In the genomic region with DNA sequence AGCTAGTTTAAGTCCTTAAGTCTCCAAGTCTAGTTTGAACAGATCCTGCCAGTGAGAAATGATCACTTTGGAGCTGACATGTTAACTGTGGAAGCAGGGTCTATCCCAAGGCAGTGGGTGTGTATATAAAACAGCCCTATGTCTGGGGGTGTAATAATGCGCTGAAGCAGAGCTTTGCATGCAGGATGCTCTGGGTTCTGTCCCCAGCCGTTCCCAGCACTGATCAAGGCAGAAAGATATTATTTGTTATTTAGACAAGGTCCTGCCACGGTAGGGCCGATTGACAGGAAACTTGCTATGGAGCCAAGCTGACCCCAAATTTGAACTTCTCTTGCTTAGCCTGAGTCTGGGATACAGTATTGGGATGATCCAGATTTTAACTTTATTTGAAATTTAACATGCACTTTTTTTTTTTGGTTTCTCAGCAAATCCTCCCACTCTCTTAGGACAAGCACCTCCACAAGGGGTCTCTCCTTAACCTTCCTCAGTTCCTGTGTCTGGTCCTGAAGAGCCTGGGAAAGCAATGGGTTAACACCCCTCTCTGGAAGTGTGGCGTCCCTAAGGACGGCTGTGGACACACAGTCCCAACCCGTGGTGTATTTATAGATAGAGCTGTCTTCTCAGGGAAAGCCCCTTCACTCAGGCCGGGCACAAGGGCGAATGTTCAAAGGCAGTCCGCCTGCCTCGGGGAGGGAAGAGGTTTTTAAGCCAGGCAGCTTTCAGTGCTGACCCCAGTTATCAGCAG, we compare ENCODE assay signal across 9 mouse cellular contexts. TPM values are rescaled to one million over a fixed set of nuclear protein-coding genes. Genes with fewer than 3 reads are reported as not detected.
DNase-seq lines count a peak whose midpoint lies in the region; ATAC-seq and TF ChIP-seq lines count a peak whose summit lies in the region.
"Had no signal": no experiment of that assay in that cellular context is flagged by ENCODE, and none has a peak within 500 bp of the region (broad histone marks: within the 10 kb centered on the region; RNA-seq: fewer than 3 reads in every experiment).

No protein-coding gene starts in this region.

- 33% methylated on average over 11 of the region's 11 CpGs for WGBS in hindbrain, embryonic 10.5 days
- WGBS in hindbrain, postnatal 0 days = 40% methylated on average over 11 of the region's 11 CpGs
- WGBS in heart, embryonic 15.5 days = 13% methylated on average over 11 of the region's 11 CpGs
- WGBS in forebrain, postnatal 0 days = 44% methylated on average over 11 of the region's 11 CpGs

- H3K27me3 ChIP-seq in hindbrain, embryonic 10.5 days (ENCODE audit: insufficient read depth, poor library complexity, severe bottlenecking) = peaks cover 42% of the 10 kb centered on the region
- H3K27me3 ChIP-seq in hindbrain, postnatal 0 days (ENCODE audit: insufficient read depth, low read length) = no peaks in the 10 kb centered on the region
- H3K27me3 ChIP-seq in heart, embryonic 15.5 days = no peaks in the 10 kb centered on the region
- no peaks in the 10 kb centered on the region for H3K27me3 ChIP-seq in forebrain, postnatal 0 days (ENCODE audit: insufficient read depth, low read length)

- H3K4me2 ChIP-seq in hindbrain, postnatal 0 days (ENCODE audit: low read depth, low read length) = no peak overlapping the region
- H3K4me2 ChIP-seq in heart, embryonic 15.5 days = peak overlapping the region; percentile 36
- H3K4me2 ChIP-seq in forebrain, postnatal 0 days (ENCODE audit: low read depth) = no peak overlapping the region

- no peak for TF ChIP-seq CTCF in hindbrain, postnatal 0 days (IDR thresholded peaks at IDR 0.05; ENCODE audit: low read depth)
- TF ChIP-seq CTCF in forebrain, postnatal 0 days (IDR thresholded peaks at IDR 0.05; ENCODE audit: low read depth) = no peak

- no peak overlapping the region for H3K4me3 ChIP-seq in hindbrain, embryonic 10.5 days
- no peak overlapping the region for H3K4me3 ChIP-seq in hindbrain, postnatal 0 days (ENCODE audit: low read length)
- H3K4me3 ChIP-seq in heart, embryonic 15.5 days = no peak overlapping the region
- no peak overlapping the region for H3K4me3 ChIP-seq in forebrain, postnatal 0 days (ENCODE audit: low read depth, low read length)

- DNase-seq in hindbrain, embryonic 10.5 days (ENCODE audit: low spot score) = no peak
- DNase-seq in hindbrain, postnatal 0 days (ENCODE audit: low spot score) = no peak
- peak; percentile 16 for DNase-seq in urinary bladder, adult 2 months (ENCODE audit: low spot score)
- no peak for DNase-seq in urinary bladder, postnatal 36 days (ENCODE audit: low spot score in 2 of 2)
- no peak for DNase-seq in frontal cortex, postnatal 14 days (ENCODE audit: low spot score in 2 of 2)
- DNase-seq in spleen, adult 18-20 months = no peak
- DNase-seq in forebrain, postnatal 0 days = no peak

- no peak overlapping the region for H3K9ac ChIP-seq in hindbrain, postnatal 0 days (replicated peaks; ENCODE audit: low read length)
- H3K9ac ChIP-seq in heart, embryonic 15.5 days = no peak overlapping the region
- H3K9ac ChIP-seq in forebrain, postnatal 0 days = no peak overlapping the region

- peaks cover 5% of the 10 kb centered on the region; the same call in 1 of the 2 replicates for H3K36me3 ChIP-seq in hindbrain, embryonic 10.5 days
- H3K36me3 ChIP-seq in hindbrain, postnatal 0 days (ENCODE audit: insufficient read depth, low read length) = no peaks in the 10 kb centered on the region
- H3K36me3 ChIP-seq in heart, embryonic 15.5 days = no peaks in the 10 kb centered on the region
- H3K36me3 ChIP-seq in forebrain, postnatal 0 days (ENCODE audit: insufficient read depth) = no peaks in the 10 kb centered on the region

- 0 out of 2 replicates have a peak, but pooled peaks cover 2% of the 10 kb centered on the region for H3K9me3 ChIP-seq in hindbrain, embryonic 10.5 days
- no peaks in the 10 kb centered on the region for H3K9me3 ChIP-seq in hindbrain, postnatal 0 days (ENCODE audit: low read length)
- no peaks in the 10 kb centered on the region for H3K9me3 ChIP-seq in heart, embryonic 15.5 days (replicated peaks)
- H3K9me3 ChIP-seq in forebrain, postnatal 0 days (ENCODE audit: low read length) = no peaks in the 10 kb centered on the region
- H3K9me3 ChIP-seq: G1E had no signal

- no peak for ATAC-seq in hindbrain, postnatal 0 days
- no peak; the same call in 1 of the 2 replicates for ATAC-seq in heart, embryonic 15.5 days (replicated peaks; ENCODE audit: insufficient number of reproducible peaks, insufficient read depth, low FRiP score, low read depth)
- ATAC-seq in forebrain, postnatal 0 days = no peak

- peaks cover 66% of the 10 kb centered on the region for H3K4me1 ChIP-seq in hindbrain, embryonic 10.5 days (replicated peaks)
- peaks cover 11% of the 10 kb centered on the region; the same call in 1 of the 2 replicates for H3K4me1 ChIP-seq in hindbrain, postnatal 0 days (ENCODE audit: insufficient read depth, low read length)
- H3K4me1 ChIP-seq in heart, embryonic 15.5 days (replicated peaks) = peaks cover 81% of the 10 kb centered on the region
- H3K4me1 ChIP-seq in forebrain, postnatal 0 days (ENCODE audit: insufficient read depth) = peaks cover 10% of the 10 kb centered on the region; the same call in 1 of the 2 replicates

- H3K27ac ChIP-seq in hindbrain, embryonic 10.5 days = 0 out of 2 replicates have a peak overlapping the region, but pooled peaks have one; percentile 6
- no peak overlapping the region for H3K27ac ChIP-seq in hindbrain, postnatal 0 days
- H3K27ac ChIP-seq in heart, embryonic 15.5 days = peak overlapping the region; percentile 91
- H3K27ac ChIP-seq in forebrain, postnatal 0 days (ENCODE audit: low read depth, low read length) = no peak overlapping the region

RNA-seq across cellular contexts. Expression of gene Adamtsl4, which starts 1.6 kb away (rescaled TPM):
- polyA plus RNA-seq in hindbrain, embryonic 10.5 days (2016; fragmentation: Nextera tagmentation; extraction: Ambion mirVana) = 0.73 and 0.86 TPM in 2 replicates
- 1.0 and 1.6 TPM in 2 replicates for total RNA-seq in hindbrain, postnatal 0 days (2014; rRNA removed)
- 1.4 and 2.1 TPM in 2 replicates for polyA plus RNA-seq in hindbrain, postnatal 0 days (2015; fragmentation: Nextera tagmentation; extraction: Ambion mirVana)
- 52.4 and 58.8 TPM in 2 replicates for polyA plus RNA-seq in urinary bladder, adult 2 months (2012; rRNA removed)
- 6.9 and 10.6 TPM in 2 replicates for polyA plus RNA-seq in heart, embryonic 15.5 days (2015; fragmentation: Nextera tagmentation; extraction: Ambion mirVana)
- total RNA-seq in forebrain, postnatal 0 days (2014; rRNA removed) = 0.81 and 1.8 TPM in 2 replicates
- 0.67 and 2.0 TPM in 2 replicates for polyA plus RNA-seq in forebrain, postnatal 0 days (2015; fragmentation: Nextera tagmentation; extraction: Ambion mirVana)
- polyA plus RNA-seq: G1E had no signal

RNA-seq across cellular contexts. Expression of gene Mcl1, which starts 30.8 kb away (rescaled TPM):
- polyA plus RNA-seq in hindbrain, embryonic 10.5 days (2016; fragmentation: Nextera tagmentation; extraction: Ambion mirVana) = 47.2 and 53.4 TPM in 2 replicates
- total RNA-seq in hindbrain, postnatal 0 days (2014; rRNA removed) = 110 and 126 TPM in 2 replicates
- polyA plus RNA-seq in hindbrain, postnatal 0 days (2015; fragmentation: Nextera tagmentation; extraction: Ambion mirVana) = 38.8 and 41.5 TPM in 2 replicates
- polyA plus RNA-seq in urinary bladder, adult 2 months (2012; rRNA removed) = 90.3 and 106 TPM in 2 replicates
- polyA plus RNA-seq in heart, embryonic 15.5 days (2015; fragmentation: Nextera tagmentation; extraction: Ambion mirVana) = 38.4 and 45.4 TPM in 2 replicates
- 131 and 137 TPM in 2 replicates for total RNA-seq in forebrain, postnatal 0 days (2014; rRNA removed)
- polyA plus RNA-seq in forebrain, postnatal 0 days (2015; fragmentation: Nextera tagmentation; extraction: Ambion mirVana) = 42.9 and 46.6 TPM in 2 replicates

RNA-seq across cellular contexts. Expression of gene Ecm1, which starts 50.0 kb away (rescaled TPM):
- polyA plus RNA-seq in hindbrain, embryonic 10.5 days (2016; fragmentation: Nextera tagmentation; extraction: Ambion mirVana) = 14.2 and 20.3 TPM in 2 replicates
- total RNA-seq in hindbrain, postnatal 0 days (2014; rRNA removed) = 11.4 and 14.3 TPM in 2 replicates
- polyA plus RNA-seq in hindbrain, postnatal 0 days (2015; fragmentation: Nextera tagmentation; extraction: Ambion mirVana) = 8.9 and 11.4 TPM in 2 replicates
- polyA plus RNA-seq in urinary bladder, adult 2 months (2012; rRNA removed) = 718 and 729 TPM in 2 replicates
- polyA plus RNA-seq in heart, embryonic 15.5 days (2015; fragmentation: Nextera tagmentation; extraction: Ambion mirVana) = 56.3 and 60.6 TPM in 2 replicates
- 3.3 and 4.8 TPM in 2 replicates for total RNA-seq in forebrain, postnatal 0 days (2014; rRNA removed)
- polyA plus RNA-seq in forebrain, postnatal 0 days (2015; fragmentation: Nextera tagmentation; extraction: Ambion mirVana) = 8.3 and 8.7 TPM in 2 replicates

Comparison
In these comparisons a context has a peak if more than half of its experiments do, and no peak if none do; other contexts are left out.
1. H3K27ac ChIP-seq: peak in hindbrain, embryonic 10.5 days (single experiment) and heart, embryonic 15.5 days (single experiment); none in hindbrain, postnatal 0 days (single experiment) and forebrain, postnatal 0 days (single experiment).
2. RNA of gene Ecm1, which starts 50.0 kb away (polyA plus RNA-seq): 718 to 729 TPM in urinary bladder, adult 2 months; 56.3 to 60.6 TPM in heart, embryonic 15.5 days, 14.2 to 20.3 TPM in hindbrain, embryonic 10.5 days, 8.9 to 11.4 TPM in hindbrain, postnatal 0 days and 8.3 to 8.7 TPM in forebrain, postnatal 0 days; every median in the first group is over 10 times any median in the second.